Mouse (Mus musculus) ZHBTc4 (cell line): ENCODE results near the gene Rora.

Source experiments
- DNase-seq: peaks from one replicate; pipeline ENCODE4 v3.0.0-alpha.2; 2011; ENCODE audit warnings: low read depth, low spot score

Gene Rora

GRCm38 (mm10) chr9:69008706-69009105, 355.1 kb downstream of the Rora start:
- no peak for DNase-seq

GRCm38 (mm10) chr9:69010886-69011285, 357.3 kb downstream of the Rora start:
- DNase-seq, result no peak

- no peak for DNase-seq
Measured at GRCm38 (mm10) chr9:69013186-69013715, 359.7 kb downstream of the Rora start.

- DNase-seq, result no peak
Measured at GRCm38 (mm10) chr9:69014203-69014602, 360.6 kb downstream of the Rora start.

GRCm38 (mm10) chr9:69020381-69020780, 366.8 kb downstream of the Rora start:
- no peak for DNase-seq

GRCm38 (mm10) chr9:69021482-69021881, 367.9 kb downstream of the Rora start:
- DNase-seq, result no peak

GRCm38 (mm10) chr9:69023314-69023713, 369.7 kb downstream of the Rora start:
- no peak for DNase-seq

- no peak for DNase-seq
Measured at GRCm38 (mm10) chr9:69028177-69028576, 374.6 kb downstream of the Rora start.

GRCm38 (mm10) chr9:69034301-69034871, 380.8 kb downstream of the Rora start:
- no peak for DNase-seq

- no peak for DNase-seq
Measured at GRCm38 (mm10) chr9:69035456-69035855, 381.9 kb downstream of the Rora start.

GRCm38 (mm10) chr9:69036296-69036695, 382.7 kb downstream of the Rora start:
- no peak for DNase-seq

- DNase-seq, result no peak
Measured at GRCm38 (mm10) chr9:69043920-69044613, 390.5 kb downstream of the Rora start.

- DNase-seq, result no peak
Measured at GRCm38 (mm10) chr9:69044614-69045133, 391.1 kb downstream of the Rora start.

- no peak for DNase-seq
Measured at GRCm38 (mm10) chr9:69045908-69046307, 392.3 kb downstream of the Rora start.

GRCm38 (mm10) chr9:69050856-69051255, 397.3 kb downstream of the Rora start:
- DNase-seq, result no peak

- no peak for DNase-seq
Measured at GRCm38 (mm10) chr9:69051890-69052289, 398.3 kb downstream of the Rora start.

GRCm38 (mm10) chr9:69055302-69055701, 401.7 kb downstream of the Rora start:
- no peak for DNase-seq

GRCm38 (mm10) chr9:69071203-69071867, 417.7 kb downstream of the Rora start:
- DNase-seq, result no peak

- no peak for DNase-seq
Measured at GRCm38 (mm10) chr9:69073271-69073670, 419.7 kb downstream of the Rora start.

- DNase-seq, result no peak
Measured at GRCm38 (mm10) chr9:69084086-69084719, 430.6 kb downstream of the Rora start.

GRCm38 (mm10) chr9:69084720-69085661, 431.4 kb downstream of the Rora start:
- DNase-seq, result no peak
